Mouse (Mus musculus) adrenal gland, adult 18-20 months (tissue): ENCODE measurements at regions not wholly inside any gene's neighbourhood (a gene's known extent, or its start where the extent isn't known, plus 50 kb on each side); places are given as distances from the start of the nearest gene placed in this dataset.

Experiments
- DNase-seq, 2 experiments: peaks; one replicate each; pipeline ENCODE4 v3.0.0; 2021 to 2022; ENCODE audit warnings: low spot score in 2 of 2

DNA sequence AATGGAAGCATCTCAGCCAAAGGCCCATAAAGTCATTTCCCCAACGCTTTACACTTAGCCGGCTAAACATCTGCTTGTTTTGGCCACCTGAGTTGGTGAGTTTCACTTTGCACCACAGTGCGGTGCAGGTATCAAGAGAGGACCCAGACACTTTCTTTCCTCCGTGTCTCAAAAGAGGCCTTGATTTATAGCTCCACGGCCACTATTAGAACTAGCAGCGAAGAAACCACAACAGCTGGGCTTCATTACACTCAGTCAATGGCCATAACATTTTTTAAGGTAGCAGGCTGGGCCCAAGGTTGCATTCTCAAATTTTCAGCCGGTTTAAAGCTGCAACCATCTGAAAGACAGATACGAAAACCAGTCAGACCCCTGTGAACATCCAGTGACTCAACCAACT is 103.4 kb downstream of the Mreg start:
- no peak for DNase-seq

DNA sequence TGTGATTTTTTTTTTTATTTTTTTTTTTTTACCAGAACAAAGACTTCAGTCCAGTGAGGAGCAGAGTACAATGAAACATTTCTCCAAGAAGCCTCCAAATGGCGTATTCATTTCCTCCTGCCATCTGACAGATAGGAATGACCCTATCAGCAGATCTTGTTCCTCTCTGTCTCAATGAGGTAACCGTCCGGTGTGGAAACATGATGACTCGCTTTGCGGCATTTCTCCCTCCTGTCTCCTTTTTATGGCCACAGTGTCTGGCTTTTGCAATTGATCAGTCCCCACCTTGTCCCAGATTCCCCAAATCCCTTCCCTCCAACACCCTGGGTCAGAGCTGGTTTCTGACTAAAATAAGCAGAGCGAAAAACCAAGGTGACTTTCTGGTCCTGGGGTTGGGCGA is 105.0 kb downstream of the Mreg start:
- no peak for DNase-seq

DNA sequence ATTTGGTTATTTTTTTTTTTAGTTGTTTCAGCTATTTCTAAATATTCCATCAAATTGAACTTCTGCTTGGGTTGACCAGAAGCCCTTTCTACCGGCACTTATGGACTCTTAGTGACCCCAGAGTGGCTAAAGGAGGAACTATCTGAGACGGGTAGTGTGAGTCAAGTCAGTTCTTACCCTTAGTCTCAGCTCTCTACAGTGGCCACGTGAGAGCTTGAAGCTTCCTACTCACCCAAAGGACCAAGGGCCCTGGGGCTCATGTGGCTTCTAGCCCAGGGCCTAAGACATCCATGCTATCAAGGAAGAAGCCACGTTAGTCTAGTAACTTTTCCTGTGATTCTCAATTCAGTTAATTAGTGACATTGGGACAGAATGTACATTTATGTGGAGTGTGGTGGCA is 105.5 kb downstream of the Mreg start:
- no peak for DNase-seq

DNA sequence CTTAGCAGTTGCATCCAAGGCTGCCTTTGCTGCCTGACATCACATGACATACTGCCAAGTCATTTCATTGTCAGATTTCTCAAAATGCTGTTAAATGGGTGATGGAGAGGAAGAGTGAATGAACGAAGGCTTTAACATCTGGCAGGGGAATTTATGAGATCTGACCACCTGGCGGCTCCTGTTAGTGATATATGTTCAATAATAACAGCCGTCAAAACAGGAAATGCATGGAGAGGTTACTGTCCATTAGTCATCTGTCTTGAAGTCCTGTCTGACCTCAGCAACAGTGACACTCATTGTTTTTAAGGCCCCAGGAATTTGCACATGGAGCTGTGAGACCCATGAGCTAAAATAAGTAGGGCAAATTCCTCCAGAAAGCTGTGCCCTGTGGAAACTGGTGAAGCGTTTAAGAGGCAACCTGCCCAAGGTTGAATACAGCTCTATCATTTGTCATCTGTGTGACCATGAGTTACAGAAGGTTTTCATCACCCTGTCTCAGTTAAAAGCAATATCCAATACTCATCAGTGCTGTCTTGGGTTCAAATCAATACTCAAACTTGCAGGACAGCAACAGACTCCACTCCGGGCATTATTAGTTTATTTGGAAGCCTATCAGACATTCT is 106.6 kb downstream of the Mreg start:
- DNase-seq: no peak

DNA sequence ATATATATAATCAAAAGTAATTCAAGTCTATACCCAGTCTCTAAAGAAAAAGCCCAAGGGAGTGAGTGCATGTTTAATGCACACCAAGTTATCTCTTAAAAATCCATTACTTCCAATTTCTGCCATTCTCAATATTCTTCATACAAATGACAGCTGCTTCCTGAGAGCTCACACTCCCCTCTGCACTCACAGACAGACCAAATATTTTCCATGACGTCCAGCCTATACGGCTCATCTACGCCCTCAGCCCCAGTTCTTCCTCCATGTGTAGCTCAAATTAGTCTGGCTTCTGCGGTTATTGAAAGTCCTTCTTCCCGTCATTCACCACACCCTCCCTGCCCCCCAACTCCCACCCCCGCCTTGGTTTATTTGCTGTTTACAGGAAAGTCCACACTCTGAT is 108.1 kb downstream of the Mreg start:
- no peak for DNase-seq

DNA sequence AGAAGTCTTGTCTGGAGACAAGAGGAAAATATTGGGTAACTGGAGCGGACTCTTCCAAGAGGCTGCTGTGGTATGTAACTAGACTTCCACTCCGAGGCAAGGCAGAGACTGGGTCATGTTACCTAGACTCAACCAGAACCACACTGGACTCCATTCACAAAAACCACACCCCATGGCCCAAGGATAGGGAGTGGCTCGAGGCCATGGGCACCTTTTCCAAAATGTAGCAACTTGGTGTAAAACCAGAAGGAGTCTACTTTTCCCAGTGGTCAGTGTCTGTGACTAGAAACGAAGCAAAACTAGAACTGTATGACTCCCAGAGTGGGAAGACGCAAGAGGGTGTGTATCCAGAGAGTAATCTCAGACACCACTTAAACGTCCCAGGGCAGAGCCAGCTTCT is 108.7 kb downstream of the Mreg start:
- no peak for DNase-seq

DNA sequence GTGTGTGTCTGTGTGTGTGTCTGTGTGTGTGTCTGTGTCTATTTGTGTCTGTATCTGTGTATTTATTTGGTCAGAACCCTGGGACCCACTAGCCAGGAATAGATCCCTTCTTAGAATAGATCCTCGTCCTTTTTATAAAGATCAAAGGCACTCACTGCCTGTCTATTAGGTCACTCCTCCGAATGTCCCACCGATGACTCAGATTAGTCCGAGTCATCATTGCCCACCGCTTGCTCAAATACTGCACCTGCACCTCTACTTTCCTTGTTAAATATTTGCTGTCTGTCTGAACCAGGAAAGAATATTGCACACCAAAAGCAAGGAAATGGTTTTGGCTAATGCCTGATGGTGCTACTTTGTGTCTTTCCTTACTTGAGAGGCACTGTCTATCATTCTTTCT is 112.7 kb downstream of the Mreg start:
- no peak for DNase-seq

DNA sequence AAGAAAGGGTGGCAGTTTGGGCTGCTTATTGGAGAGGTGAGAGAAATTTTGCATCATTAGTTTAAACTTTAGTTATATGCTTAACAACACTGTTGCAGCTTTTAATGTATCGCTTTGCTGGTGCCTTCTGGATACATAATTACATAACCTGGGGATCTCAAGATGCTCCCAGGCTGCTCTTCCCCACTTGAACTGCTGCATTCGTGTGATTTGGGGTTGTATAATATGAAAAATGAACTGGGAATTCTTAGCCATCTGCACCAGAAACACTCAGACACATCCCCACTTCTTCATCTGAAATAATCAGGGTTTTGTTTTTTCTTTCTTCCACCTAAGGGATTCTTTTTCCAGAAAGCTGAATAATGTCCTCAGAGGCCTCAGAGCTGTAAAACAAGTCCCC is 120.8 kb downstream of the Mreg start:
- no peak for DNase-seq

DNA sequence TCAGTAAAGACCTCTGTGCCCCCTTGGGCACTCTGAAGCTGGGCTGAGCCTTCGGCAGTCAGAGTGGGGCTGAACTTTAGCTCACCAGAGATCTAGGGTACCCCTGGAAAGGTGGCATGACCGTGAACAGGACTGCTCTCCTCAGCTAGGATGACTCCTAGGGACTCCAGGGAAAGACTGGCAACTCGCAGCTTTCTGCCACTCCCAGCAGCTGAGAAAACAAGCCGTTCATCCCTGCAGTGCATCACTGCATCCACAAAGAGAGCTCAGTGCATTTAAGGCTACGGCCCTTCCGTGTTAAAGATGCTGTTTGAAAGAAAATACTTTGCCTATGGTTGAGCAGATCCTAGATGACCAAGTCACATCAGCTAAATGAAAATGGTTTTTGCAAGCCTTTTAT is 126.4 kb downstream of the Mreg start:
- no peak for DNase-seq

DNA sequence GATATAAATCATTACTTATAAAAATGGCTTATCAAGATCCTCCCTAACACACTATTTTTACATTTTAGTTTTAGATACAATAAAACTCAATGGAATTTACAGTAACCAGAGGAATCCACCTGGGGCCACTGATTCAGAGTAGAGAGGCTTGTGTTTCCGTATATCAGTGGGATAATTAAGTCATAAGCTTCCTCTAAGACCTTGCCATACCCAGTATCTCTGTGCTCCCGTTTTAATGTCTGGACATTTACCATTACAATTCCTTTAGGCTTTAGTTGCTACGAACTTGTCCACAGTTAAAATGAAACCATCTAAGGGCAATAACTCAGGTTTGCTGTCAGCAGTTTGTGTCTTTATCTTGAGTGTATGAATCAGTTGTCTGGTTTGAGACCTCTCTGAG is 127.9 kb downstream of the Mreg start:
- no peak for DNase-seq

DNA sequence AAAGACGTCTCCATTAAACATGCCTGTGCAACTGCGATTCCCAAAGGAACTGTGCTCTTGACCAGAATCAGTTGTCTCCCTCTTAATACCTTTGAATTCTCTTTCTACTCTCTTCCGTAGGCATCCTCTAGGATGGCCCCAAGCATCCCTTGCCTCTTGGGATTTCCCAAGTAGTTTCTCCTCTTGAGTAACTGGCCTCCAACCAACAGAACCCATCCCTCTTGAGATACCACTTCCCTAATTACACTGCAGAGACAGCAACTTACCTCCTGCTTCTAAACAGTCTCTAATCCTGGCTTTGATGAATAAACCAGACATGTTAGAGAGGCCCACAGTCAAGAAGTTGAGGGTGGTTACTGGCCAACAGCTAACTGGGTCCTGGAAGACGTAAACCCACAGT is 129.7 kb downstream of the Mreg start:
- DNase-seq: no peak

DNA sequence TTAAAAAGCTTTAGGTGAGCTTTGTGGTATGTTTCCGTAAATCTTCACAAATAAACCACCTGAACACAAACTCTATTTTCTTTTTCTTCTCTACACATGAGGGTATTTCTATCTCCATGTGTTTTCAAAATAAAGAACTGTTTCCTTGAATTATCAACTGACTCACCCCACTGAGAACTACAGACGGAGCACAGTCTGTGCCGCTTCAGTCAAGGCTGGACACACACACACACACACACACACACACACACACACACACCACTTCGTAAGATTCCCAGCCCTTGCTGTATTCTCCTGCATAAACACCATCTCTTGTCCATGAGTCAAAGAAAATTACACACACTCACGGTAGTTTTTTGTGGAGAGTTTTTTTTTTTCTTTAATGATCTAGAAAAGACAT is 130.3 kb downstream of the Mreg start:
- peak; percentile 15 to 23 for DNase-seq

DNA sequence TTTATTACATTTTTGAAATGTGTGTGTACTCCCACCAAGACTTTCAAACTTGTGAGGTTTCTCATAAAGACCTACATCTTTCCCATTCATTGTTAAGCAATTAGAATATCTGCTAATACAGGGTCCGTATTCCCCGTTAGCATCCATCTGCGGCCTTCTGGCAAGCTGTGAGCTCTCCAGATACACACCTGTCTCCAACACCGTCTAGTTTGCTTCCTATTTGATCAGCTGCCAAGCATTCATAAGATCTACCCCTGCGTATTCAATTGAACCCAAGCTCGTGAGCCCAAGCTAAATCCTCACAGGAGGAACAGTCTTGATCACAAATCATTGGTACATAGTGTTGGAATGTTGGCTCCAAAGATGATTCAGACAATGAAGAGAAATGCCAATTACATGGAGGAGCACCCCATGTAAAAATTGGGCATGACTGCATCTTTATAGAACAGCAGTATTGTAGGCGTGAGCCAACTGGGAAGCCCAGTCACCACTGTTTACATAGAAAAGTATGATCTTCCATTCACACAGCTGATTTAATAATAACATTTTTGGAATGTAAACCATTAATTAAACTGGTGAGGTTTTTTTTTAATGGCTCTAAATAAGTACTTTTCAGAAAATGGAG is 133.1 kb downstream of the Mreg start:
- DNase-seq: no peak

DNA sequence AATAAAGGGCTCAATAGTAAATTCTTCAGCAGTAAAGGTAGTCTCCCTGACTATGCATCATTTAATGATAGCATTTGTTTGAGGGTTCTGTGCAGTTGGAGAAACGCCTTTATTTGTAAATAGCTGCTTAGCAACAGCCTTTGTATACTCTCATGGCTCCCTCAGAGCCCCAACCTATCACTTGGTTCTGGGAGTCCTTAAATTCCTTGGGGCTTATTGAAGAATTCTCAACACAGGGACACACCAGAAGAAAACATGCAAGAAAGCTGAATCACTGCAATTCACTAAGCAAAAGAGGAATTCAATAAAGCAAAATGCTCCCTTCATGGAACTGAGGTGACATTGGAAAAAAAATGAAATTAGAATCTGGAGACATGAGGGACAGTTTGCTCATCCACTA is 135.8 kb downstream of the Mreg start:
- no peak for DNase-seq

DNA sequence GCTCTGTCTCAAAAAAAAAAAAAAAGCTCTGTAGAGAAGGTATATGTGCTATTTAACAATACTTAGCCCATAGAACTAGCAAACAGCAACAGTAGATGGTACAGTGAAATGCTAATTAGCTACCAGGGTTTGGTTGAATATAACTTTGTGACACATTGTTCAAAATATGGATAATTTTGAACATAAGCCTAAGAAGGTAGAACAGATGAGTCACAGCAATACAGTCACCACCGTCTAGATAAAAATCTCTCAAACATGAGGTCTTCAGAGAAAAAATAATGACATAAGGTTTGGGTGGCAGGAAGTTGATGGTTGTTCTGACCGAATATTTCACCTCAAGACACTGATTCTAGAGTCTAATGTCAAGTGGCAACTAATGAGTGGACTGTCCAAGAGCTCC is 136.6 kb downstream of the Mreg start:
- no peak for DNase-seq

DNA sequence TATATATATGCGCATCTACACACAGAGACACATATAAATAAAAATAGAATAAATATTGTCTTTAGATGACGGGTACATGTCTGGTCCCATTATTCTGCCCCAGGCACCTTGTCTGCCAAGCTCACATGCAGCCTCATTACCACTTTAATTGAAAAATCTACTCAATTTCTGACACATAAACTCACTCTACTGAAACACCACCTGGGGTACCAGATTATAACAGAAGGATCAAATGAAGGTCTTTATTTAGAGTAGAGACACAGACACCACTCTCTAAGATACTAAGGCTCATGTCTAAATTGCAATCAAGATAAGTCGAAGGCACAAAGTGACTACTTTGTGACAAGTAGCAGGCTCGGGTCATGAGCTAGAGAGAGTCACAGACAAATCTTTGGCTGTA is 138.9 kb downstream of the Mreg start:
- no peak for DNase-seq

DNA sequence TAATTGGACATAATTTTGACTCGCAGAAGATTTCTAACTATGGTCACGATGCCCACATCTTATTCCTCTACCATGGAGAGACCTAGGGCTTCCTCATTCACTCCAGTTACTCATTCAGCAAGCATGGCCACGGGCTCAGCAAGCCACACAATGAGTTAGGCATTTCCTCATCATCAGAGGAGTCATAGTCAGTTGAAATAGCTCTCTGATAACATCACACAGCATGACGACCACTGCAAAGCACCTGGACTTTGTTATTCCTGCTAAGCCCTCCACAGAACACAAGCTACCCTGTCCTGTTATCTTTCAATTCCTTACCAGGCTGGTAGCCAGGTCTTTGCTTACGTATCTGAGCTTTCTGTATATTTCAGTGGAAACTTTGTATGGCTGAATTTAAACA is 141.6 kb downstream of the Mreg start:
- no peak for DNase-seq

DNA sequence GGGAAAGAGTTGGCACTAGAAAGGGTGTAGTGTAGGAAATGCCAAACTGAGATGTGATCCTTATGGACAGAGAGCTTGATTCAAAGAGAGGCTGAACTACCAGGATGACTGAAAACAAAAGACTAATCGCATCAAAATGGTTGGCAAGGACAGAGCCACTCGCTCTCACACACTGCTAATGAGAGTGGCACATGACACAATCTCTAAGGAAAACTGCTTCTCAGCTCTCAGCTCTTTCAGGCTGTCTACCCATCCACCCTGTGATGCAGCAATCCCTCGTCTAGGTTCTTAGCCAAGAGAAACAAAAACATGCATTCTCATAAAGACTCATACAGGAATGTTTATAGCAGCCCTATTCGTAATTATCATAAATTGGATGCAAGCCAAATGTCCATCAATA is 143.1 kb downstream of the Mreg start:
- DNase-seq: no peak

DNA sequence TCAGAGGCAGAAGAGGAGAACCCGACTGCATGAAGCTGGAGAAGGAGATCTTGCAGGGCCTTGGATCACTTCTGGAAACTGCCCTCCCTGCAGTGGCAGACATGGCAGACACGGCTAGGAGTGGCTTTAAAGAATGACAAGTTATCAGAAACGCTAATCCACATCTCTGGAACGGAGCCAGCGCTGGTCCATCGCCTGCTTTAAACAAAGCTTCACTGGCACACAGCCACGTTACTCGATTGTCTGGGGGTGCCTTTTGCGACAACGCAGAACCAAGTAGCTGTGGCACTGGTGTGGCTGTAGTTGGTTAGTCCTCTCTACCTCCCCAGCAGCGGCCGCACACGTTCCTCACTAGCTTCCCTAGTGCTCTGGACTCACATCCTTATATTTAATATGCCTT is 147.0 kb downstream of the Mreg start:
- DNase-seq: no peak

DNA sequence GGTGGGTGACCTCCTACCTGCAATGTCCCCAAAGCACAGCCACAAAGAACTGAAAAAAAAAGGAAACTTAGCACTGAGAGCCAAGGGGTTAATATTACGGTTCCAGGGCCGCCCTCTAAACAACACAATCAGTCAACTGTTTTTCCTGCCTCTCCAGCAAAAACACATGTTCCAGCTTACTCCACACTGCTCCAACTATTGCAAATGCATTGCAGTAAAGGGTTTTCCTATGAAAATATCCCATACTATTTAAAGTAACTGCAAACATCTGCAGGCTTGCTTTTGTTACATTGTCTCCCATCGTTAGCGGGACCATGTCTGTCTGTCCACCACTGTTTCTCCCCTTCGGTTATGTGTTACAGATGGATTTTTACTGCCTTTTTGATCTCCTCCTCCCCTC is 151.7 kb downstream of the Mreg start:
- no peak for DNase-seq

DNA sequence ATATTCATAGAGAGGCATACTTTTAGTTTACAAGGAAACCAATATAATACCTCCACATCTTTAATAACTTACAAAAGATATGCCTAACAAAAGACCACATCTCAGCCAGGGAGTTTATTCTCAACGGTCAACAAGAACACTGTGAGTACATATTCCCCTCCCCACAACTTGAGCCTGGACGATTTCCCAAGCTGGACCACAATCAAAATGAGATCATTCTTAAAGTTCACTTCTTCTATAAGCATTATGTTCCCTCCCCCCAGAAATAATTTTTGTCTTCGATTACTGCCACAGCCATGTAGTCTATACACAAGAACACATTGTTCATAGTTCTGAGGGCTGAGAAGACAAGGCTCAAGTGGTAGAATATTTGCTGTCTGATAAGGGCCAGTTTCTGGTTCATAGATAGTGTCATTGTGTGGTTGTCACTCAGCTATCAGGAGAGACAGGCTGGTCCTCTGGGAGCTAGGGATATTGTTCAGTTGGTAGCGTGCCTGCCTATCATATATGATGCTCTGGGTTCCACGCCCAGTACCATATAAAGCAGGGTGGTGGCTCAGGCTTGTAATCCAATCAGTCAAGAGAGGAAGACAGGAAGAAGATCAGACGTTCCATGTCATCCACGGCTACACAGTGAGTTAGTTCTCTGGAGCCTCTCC is 153.9 kb downstream of the Mreg start:
- DNase-seq: no peak

DNA sequence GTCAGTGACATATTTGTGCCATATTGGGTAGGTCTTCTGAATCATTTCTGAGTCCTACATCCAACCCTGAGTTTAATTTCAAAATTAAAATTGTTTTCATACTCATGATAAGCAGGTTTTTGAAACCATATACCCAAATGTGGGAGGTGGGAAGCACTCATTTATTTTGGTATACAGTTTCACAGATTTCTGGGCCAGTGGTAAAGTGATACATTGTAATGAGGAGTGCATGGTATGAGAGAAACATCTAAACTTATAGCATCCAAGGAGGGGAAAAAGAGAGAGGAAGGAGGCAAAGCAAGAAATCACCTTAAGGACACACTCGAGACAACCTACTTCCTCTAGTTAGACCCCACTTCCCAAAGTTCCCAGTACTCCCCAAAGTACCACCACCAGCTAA is 157.6 kb downstream of the Mreg start:
- DNase-seq: no peak

DNA sequence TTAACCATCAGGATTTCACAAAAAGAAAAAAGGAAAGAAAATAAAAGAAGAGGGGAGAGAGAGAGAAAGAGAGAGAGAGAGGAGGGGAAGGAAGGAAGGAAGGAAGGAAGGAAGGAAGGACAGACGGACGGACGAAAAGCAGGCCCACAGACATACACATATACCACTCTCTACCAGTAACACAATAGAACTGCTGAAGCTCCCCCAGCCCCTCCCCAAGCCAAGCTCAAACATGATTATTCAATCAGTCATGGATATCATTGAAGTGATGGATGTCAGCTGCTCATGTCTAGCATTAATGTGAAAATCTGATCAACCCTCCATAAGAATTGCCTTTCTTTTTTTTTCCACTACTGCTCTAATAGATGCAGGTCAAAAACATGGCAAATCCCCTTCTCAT is 161.2 kb downstream of the Mreg start:
- DNase-seq: no peak
